Mouse (Mus musculus) heart, embryonic 12.5 days (tissue): ENCODE data around the gene Hist1h2ai. TPM values are rescaled to one million over a fixed set of nuclear protein-coding genes. Genes with fewer than 3 reads are reported as not detected.
"Not testable (repeated sequence)": the region's sequence is repeated elsewhere in the genome, so short reads cannot be mapped to it uniquely, and the experiment has no call there.

Experiments used
- ATAC-seq: fragments of 200-750 bp; cut with Nextera tagmentation; 2 replicates; pipeline ENCODE4 v1.8.0; 2017; ENCODE audit warnings: moderate TSS enrichment, moderate library complexity; ENCODE audit not compliant: insufficient number of reproducible peaks, low FRiP score
- H3K27ac ChIP-seq: fragments of 300-500 bp; sonication (generic); 2 replicates; pipeline ENCODE4 v1.5.1; 2016; ENCODE audit warnings: mild to moderate bottlenecking, moderate library complexity; ENCODE audit not compliant: poor library complexity, severe bottlenecking
- H3K27me3 ChIP-seq: fragments of 300-500 bp; sonication (generic); replicated peaks from 2 replicates; pipeline ENCODE4 v1.6.1; 2016; ENCODE audit warnings: mild to moderate bottlenecking, moderate library complexity
- H3K36me3 ChIP-seq: fragments of 300-500 bp; sonication (generic); 2 replicates; pipeline ENCODE4 v1.6.1; 2016; ENCODE audit warnings: mild to moderate bottlenecking, moderate library complexity
- H3K4me1 ChIP-seq: fragments of 300-500 bp; sonication (generic); replicated peaks from 2 replicates; pipeline ENCODE4 v1.6.1; 2016; ENCODE audit warnings: mild to moderate bottlenecking
- H3K4me2 ChIP-seq: fragments of 300-500 bp; sonication (generic); 2 replicates; pipeline ENCODE4 v1.6.1; 2016; ENCODE audit warnings: mild to moderate bottlenecking, moderate library complexity
- H3K4me3 ChIP-seq: fragments of 300-500 bp; sonication (generic); 2 replicates; pipeline ENCODE4 v1.5.1; 2016; ENCODE audit warnings: mild to moderate bottlenecking
- H3K9ac ChIP-seq: fragments of 300-500 bp; sonication (generic); 2 replicates; pipeline ENCODE4 v1.6.1; 2016; ENCODE audit warnings: mild to moderate bottlenecking, moderate library complexity
- H3K9me3 ChIP-seq: fragments of 300-500 bp; sonication (generic); replicated peaks from 2 replicates; pipeline ENCODE4 v1.6.1; 2016; ENCODE audit warnings: mild to moderate bottlenecking, moderate library complexity
- WGBS: fragments of 180-500 bp; shearing (Covaris S2); methylation state at CpG from one replicate; pipeline ENCODE4 v1.1.7; 2016; 5-methylcytosine and 5-hydroxymethylcytosine counted together
- polyA plus RNA-seq: library from polyadenylated mRNA; unstranded; fragments of >200 nt; fragmentation: Nextera tagmentation; extraction: Ambion mirVana; gene quantifications from 2 replicates; pipeline ENCODE4 v1.2.1, GENCODE M21; 2016

Gene Hist1h2ai
- polyA plus RNA-seq, 1 experiment from 2014 or later, result 5.4 TPM

DNA sequence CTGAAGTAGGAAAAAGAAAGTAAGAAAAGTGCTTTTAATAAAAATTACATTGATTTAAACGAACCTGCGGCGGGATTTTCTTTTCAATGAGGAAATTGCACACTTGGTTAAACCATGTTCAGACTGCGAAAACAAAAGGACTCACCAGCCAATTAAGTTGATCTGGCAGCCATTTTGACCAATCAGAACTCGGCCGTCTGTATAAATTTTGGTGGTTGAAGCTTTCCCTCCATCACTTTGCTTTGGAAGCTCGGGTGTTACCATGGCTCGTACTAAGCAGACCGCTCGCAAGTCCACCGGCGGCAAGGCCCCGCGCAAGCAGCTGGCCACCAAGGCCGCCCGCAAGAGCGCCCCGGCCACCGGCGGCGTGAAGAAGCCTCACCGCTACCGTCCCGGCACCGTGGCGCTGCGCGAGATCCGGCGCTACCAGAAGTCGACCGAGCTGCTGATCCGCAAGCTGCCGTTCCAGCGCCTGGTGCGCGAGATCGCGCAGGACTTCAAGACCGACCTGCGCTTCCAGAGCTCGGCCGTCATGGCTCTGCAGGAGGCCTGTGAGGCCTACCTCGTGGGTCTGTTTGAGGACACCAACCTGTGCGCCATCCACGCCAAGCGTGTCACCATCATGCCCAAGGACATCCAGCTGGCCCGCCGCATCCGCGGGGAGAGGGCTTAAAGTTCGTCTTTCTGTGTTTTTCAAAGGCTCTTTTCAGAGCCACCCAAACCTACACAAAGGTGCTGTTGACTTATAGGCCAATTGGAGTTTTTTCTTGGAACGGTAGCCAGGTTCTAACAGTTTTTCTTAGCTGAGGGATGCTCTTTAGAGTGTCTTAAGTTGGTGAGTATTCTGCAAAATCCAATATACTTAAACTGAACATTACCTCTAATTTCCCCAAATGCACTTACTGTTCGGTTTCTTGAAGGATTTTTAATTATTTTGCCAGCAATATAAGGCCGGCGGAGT lies 1.5 kb downstream of the Hist1h2ai start, which contains the start of gene Hist1h3h:
Gene Hist1h3h (plus strand): TSS at position 263 of the 961 bp plus-strand sequence.
- H3K4me3 ChIP-seq, result peak within 1 kb of the TSS; percentile 52
- peak within 1 kb of the TSS; percentile 90 for H3K4me2 ChIP-seq
- H3K9ac ChIP-seq, result peak within 1 kb of the TSS; percentile 87
- H3K4me1 ChIP-seq, result peaks cover 25% of the 10 kb centered on the region
- H3K9me3 ChIP-seq, H3K27me3 ChIP-seq, H3K36me3 ChIP-seq: not testable (repeated sequence)
- peak within 1 kb of the TSS; percentile 96 for H3K27ac ChIP-seq
- ATAC-seq, result peak; percentile 26; the same call in 1 of the 2 replicates
- 2% methylated on average over 28 of the region's 56 CpGs for WGBS

DNA sequence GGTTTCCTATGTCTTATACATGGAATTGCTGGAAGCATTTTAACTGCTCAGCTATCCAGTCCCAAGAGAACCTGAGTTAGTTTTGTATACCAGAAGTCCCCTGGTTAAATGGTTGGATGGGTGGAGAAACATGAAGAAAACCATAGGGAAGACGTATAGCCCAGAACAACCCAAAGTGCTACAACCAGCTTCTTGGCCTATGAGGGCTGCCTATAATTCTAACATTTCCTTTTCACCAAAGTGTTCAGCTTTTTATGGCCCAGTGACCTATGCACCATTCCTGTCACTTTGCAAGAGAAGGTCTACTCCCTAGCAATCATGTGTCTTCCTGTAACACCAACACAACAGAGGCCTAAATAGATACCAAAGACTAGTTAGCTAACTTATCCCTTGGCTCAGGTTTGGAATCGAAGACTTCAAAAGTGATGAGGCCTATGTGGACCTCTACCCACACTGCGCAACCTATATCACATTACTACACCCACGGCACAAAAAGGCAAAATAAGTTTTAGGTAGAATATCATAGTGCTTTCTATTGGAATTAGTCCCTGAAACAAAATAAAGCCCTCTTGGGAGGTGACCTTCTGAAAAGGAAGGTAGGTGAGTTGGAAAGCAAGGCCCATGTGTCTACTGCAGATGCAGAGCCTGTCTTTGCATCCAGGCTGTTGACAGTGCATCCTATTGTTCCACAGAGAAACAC lies 2.3 kb downstream of the Hist1h2ai start:
- no peak for ATAC-seq
- H3K4me1 ChIP-seq, result peaks cover 25% of the 10 kb centered on the region
- 65% methylated on average over 4 of the region's 4 CpGs for WGBS
- no peaks in the 10 kb centered on the region for H3K9me3 ChIP-seq
- peak overlapping the region; percentile 81 for H3K27ac ChIP-seq
- no peaks in the 10 kb centered on the region for H3K27me3 ChIP-seq
- no peaks in the 10 kb centered on the region for H3K36me3 ChIP-seq
- peak overlapping the region; percentile 50 for H3K4me3 ChIP-seq
- peak overlapping the region; percentile 77 for H3K4me2 ChIP-seq
- peak overlapping the region; percentile 87 for H3K9ac ChIP-seq

DNA sequence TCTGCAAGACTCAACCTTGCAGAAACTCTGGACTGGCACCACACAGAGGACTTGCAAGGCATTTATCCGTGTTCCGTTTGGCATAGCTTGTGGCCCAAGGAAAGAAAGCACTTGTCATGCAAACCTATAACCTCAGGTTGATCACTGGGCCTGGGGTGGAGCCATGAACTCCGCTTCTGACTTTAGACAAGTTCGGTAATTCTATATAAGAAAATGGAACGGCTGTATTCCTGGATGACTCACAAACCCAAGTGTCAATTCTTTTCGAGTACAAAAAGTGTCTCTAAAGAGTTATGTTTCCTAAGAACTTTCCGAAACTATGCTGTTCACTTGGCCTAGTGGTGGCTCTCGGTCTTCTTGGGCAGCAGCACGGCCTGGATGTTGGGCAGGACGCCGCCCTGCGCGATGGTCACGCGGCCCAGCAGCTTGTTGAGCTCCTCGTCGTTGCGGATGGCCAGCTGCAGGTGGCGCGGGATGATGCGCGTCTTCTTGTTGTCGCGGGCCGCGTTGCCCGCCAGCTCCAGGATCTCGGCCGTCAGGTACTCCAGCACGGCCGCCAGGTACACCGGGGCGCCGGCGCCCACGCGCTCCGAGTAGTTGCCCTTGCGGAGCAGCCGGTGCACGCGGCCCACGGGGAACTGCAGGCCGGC lies 5.0 kb downstream of the Hist1h2ai start:
- not testable (repeated sequence) for H3K27me3 ChIP-seq, H3K9me3 ChIP-seq, H3K36me3 ChIP-seq
- ATAC-seq, result peak; percentile 46
- Histone ChIP-seq H3K4me3 (peak overlapping the region; percentile 50), H3K4me2 (peak overlapping the region; percentile 68), H3K9ac (peak overlapping the region; percentile 74), H3K27ac (peak overlapping the region; percentile 85), H3K4me1 (peaks cover 18% of the 10 kb centered on the region)
- 5% methylated on average over 20 of the region's 44 CpGs for WGBS

DNA sequence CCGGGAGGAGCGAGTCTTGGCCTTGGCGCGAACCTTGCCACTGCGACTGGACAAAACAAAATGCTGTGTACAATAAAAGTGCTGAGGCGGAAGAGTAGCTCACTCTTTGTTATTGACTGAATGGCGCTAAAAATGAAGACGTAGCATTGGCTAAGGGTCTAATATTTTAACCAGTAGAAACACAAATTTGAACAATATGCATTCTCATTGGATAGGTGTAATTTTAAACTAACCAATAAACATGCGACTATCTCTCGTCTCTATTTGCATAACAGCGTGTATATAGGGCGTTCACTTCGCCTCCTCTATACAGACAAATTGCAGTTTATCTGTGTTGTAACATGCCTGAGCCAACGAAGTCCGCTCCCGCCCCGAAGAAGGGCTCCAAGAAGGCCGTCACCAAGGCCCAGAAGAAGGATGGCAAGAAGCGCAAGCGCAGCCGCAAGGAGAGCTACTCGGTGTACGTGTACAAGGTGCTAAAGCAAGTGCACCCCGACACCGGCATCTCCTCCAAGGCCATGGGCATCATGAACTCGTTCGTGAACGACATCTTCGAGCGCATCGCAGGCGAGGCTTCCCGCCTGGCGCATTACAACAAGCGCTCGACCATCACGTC lies 5.6 kb downstream of the Hist1h2ai start, which contains the start of gene Hist1h2bm:
Gene Hist1h2bm (plus strand): TSS at position 288 of the 616 bp plus-strand sequence.
- not testable (repeated sequence) for H3K36me3 ChIP-seq, H3K27me3 ChIP-seq, H3K9me3 ChIP-seq
- WGBS, result under 1% methylated on average over 37 of the region's 37 CpGs
- H3K27ac ChIP-seq, result peak within 1 kb of the TSS; percentile 85
- peak within 1 kb of the TSS; percentile 74 for H3K9ac ChIP-seq
- H3K4me3 ChIP-seq, result peak within 1 kb of the TSS; percentile 50
- ATAC-seq, result peak; percentile 98
- H3K4me1 ChIP-seq, result peaks cover 16% of the 10 kb centered on the region
- H3K4me2 ChIP-seq, result peak within 1 kb of the TSS; percentile 69

DNA sequence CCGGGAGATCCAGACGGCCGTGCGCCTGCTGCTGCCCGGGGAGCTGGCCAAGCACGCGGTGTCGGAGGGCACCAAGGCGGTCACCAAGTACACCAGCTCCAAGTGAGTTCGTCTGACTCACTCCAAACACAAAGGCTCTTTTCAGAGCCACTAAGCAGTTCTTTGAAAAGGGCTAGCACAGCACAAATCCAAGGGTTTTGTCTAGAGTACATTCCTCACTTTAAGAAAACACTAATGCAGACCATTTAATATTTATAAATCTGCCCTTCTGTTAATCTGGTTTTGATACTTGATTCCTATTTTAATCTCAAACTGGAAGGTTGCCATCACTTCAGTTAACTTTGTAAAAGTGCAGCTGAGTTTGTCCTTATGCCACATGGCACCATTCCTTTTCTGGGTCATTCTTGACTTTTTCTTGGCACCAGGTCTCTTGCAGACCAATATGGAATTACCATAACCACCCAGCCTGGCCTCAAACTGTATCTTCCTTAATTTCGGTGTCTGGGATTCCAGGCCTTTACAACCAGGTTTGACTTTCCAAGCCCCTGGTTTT lies 6.2 kb downstream of the Hist1h2ai start:
- peak overlapping the region; percentile 50 for H3K4me3 ChIP-seq
- H3K9me3 ChIP-seq, result no peaks in the 10 kb centered on the region
- peak overlapping the region; percentile 69 for H3K4me2 ChIP-seq
- H3K9ac ChIP-seq, result peak overlapping the region; percentile 60
- peaks cover 13% of the 10 kb centered on the region for H3K4me1 ChIP-seq
- 5% methylated on average over 11 of the region's 11 CpGs for WGBS
- H3K36me3 ChIP-seq, result no peaks in the 10 kb centered on the region
- H3K27ac ChIP-seq, result peak overlapping the region; percentile 78
- H3K27me3 ChIP-seq, result no peaks in the 10 kb centered on the region
- peak; percentile 5; the same call in 1 of the 2 replicates for ATAC-seq

DNA sequence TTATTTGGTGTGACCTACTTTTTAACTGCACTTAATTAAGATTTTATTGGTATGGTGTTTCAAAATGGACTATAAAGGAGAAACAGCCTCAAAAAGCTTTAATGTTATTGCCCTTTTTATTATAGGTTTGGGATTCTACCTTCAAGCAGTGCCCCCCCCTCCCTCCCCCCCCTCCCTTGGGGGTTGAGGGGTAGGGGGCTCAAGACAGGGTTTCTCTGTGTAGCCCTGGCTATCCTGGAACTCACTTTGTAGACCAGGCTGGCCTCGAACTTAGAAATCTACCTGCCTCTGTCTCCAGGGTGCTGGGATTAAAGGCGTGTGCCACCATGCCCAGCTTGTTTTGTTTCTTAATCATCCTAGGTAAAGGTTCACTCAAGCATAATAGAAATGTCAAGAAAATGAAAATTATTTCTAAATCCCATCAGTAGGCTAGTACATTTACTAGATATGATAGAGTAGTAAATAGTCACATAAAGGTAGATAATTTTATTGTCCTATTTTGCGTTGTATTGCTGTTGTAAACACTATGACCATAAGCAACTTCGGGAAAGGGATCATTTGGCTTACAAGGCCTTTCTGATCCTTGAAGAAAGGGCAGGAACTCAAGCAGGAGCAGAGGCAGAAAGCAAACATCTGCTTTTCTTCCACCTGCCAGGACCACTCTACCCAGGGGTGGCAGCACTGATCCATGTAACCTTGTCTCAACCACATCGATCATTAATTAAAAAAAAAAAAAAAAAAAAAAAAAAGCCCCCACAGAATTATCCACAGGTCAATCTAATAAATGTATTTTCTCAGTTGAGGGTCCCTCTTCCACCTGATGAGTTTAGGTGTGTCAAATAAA lies 7.0 kb downstream of the Hist1h2ai start:
- ATAC-seq, result no peak
- H3K36me3 ChIP-seq, result no peaks in the 10 kb centered on the region
- H3K9ac ChIP-seq, result no peak overlapping the region
- H3K9me3 ChIP-seq, result no peaks in the 10 kb centered on the region
- H3K27ac ChIP-seq, result no peak overlapping the region
- peaks cover 13% of the 10 kb centered on the region for H3K4me1 ChIP-seq
- H3K4me2 ChIP-seq, result no peak overlapping the region
- WGBS, result 45% methylated on average over 5 of the region's 5 CpGs
- no peaks in the 10 kb centered on the region for H3K27me3 ChIP-seq
- no peak overlapping the region for H3K4me3 ChIP-seq

DNA sequence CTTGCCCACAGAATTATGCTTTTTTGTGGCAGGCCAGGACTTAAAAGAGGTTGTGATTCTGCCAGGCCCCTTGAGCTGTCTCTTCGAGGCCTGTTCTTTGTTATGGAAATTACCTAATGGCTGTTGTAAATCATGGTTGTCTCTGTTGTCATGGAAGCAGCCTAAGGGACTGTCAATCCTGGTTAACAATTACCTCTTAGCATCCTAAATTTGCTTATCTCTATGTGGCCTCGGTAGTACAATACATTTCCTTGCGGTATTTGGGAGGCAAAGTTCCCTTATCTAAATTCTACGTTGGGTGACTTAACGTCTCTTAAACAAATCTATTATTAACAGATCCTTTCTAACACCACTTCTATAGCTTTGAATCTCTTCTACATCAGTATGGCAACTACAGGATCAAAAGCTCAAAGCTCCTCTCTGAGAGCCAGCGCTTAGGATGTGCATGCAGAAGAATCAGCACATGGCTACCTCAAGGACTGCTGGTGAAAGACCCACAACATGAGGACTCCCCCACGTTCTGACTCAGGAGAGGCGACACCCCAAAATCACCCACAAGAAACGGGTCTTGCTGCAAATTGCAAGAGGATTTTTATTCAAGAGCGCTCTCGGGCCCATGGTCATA lies 11.8 kb downstream of the Hist1h2ai start:
- H3K4me1 ChIP-seq, result no peaks in the 10 kb centered on the region
- no peaks in the 10 kb centered on the region for H3K27me3 ChIP-seq
- no peak overlapping the region for H3K27ac ChIP-seq
- no peak overlapping the region for H3K4me3 ChIP-seq
- no peak overlapping the region for H3K9ac ChIP-seq
- no peaks in the 10 kb centered on the region for H3K9me3 ChIP-seq
- H3K4me2 ChIP-seq, result no peak overlapping the region
- WGBS, result 35% methylated on average over 11 of the region's 11 CpGs
- no peaks in the 10 kb centered on the region for H3K36me3 ChIP-seq
- no peak for ATAC-seq

DNA sequence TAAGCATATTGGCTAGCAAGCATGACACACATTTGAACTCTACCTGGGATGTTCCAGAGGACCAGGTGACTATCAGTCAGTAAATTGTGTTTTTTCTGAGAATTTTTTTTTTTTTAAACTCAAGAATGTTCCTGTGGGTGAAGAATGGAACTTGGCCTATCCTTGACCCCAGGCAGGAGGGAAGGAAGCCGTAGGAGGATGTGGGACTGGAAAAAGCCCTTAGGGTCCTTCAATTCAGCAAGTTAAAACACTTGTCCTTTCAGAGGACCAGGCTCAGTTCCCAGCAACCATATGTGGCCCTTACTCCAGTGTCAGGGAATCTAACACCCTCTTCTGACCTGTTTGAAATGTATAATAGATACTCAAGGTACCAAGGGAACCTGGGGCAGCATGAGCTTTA lies 13.3 kb downstream of the Hist1h2ai start:
- peaks cover 8% of the 10 kb centered on the region for H3K4me1 ChIP-seq
- H3K4me2 ChIP-seq, result no peak overlapping the region
- ATAC-seq, result no peak
- H3K27ac ChIP-seq, result no peak overlapping the region
- H3K9me3 ChIP-seq, result no peaks in the 10 kb centered on the region
- H3K9ac ChIP-seq, result no peak overlapping the region
- no peaks in the 10 kb centered on the region for H3K27me3 ChIP-seq
- 52% methylated on average over 1 of the region's 1 CpGs for WGBS
- H3K36me3 ChIP-seq, result no peaks in the 10 kb centered on the region
- no peak overlapping the region for H3K4me3 ChIP-seq

DNA sequence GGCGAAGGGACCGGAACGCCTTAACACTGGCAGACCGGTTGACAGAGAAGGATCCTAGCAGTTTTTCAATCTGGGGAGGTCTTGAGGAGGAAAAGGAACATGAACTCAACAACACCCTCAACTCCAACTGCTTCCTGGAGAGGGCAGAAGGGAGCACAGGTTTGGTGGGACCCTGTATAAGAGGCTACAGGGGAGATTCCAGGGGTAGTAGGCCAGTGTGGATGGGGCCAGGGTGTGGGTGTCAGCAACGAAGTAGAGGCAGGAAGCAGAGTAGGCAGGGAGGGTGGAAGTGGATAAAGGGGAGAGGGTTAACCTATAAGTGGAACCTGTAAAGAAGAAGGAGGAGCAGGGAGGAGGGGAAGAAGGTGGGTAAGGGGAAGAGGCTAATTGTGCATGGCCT lies 17.2 kb downstream of the Hist1h2ai start:
- Histone ChIP-seq H3K4me2 (no peak overlapping the region; the same call in 1 of the 2 replicates), H3K9ac (0 out of 2 replicates have a peak overlapping the region, but pooled peaks have one; percentile 64), H3K27ac (peak overlapping the region; percentile 94), H3K27me3 (no peaks in the 10 kb centered on the region), H3K36me3 (no peaks in the 10 kb centered on the region), H3K9me3 (no peaks in the 10 kb centered on the region), H3K4me1 (peaks cover 8% of the 10 kb centered on the region), H3K4me3 (no peak overlapping the region)
- WGBS, result 69% methylated on average over 5 of the region's 5 CpGs
- no peak for ATAC-seq
